Mouse (Mus musculus) bone marrow, adult 2 months (tissue): ENCODE data around the gene Reep6. TPM values are rescaled to one million over a fixed set of nuclear protein-coding genes. Genes with fewer than 3 reads are reported as not detected.
A peak's percentile ranks its signal among the peaks of the same experiment; 100 is the strongest.
"Not testable (repeated sequence)": the region's sequence is repeated elsewhere in the genome, so short reads cannot be mapped to it uniquely, and the experiment has no call there.

Experiments
- H3K27ac ChIP-seq: fragments of 200-500 bp; 2 replicates; pipeline ENCODE4 v1.5.1; 2012; ENCODE audit warnings: low read depth, mild to moderate bottlenecking, control low read depth, inconsistent platforms, low read length; ENCODE audit not compliant: control insufficient read depth, poor library complexity, insufficient read depth
- H3K4me1 ChIP-seq: fragments of 200-500 bp; 2 replicates; pipeline ENCODE4 v1.6.1; 2011; ENCODE audit warnings: low read length; ENCODE audit not compliant: control insufficient read depth, insufficient read depth
- H3K4me3 ChIP-seq: fragments of 200-500 bp; replicated peaks from 2 replicates; pipeline ENCODE3; 2011; ENCODE audit warnings: mild to moderate bottlenecking, low read depth, low read length, control low read depth; ENCODE audit not compliant: control insufficient read depth
- CTCF ChIP-seq: fragments of 200-500 bp; IDR thresholded peaks from 2 replicates; pipeline ENCODE4 v1.5.1; 2011; ENCODE audit warnings: low read length, control low read depth; ENCODE audit not compliant: control insufficient read depth, insufficient read depth
- POLR2A ChIP-seq: fragments of 200-500 bp; IDR thresholded peaks from 2 replicates; pipeline ENCODE4 v1.6.1; 2011; ENCODE audit warnings: low read depth, mild to moderate bottlenecking, control low read depth, low read length, borderline replicate concordance; ENCODE audit not compliant: control insufficient read depth
- WGBS: fragments of 180-500 bp; shearing (Covaris S2); methylation state at CpG from one replicate; pipeline ENCODE4 v1.1.7; 2018; 5-methylcytosine and 5-hydroxymethylcytosine counted together
- polyA plus RNA-seq: library from polyadenylated mRNA; stranded (reverse); fragments of >200 nt; gene quantifications from 2 replicates; pipeline ENCODE4 v1.2.4, GENCODE M21; 2011; ENCODE audit warnings: low replicate concordance; ENCODE audit not compliant: missing spikeins, insufficient read depth, insufficient read length

Gene Reep6
- polyA plus RNA-seq, 1 experiment = 6.5 TPM

- WGBS = 1% methylated on average over 33 of the region's 33 CpGs
- H3K27ac ChIP-seq = peak overlapping the region; percentile 71; the same call in 1 of the 2 replicates
Observed at GRCm38 (mm10) chr10:80342749-80343424, 13.1 kb downstream of the Reep6 start.

GRCm38 (mm10) chr10:80343425-80343895 lies 13.7 kb downstream of the Reep6 start:
- no peak for TF ChIP-seq CTCF
- TF ChIP-seq POLR2A = peak; percentile 22; the same call in 1 of the 2 replicates
- WGBS = 14% methylated on average over 13 of the region's 13 CpGs
- Histone ChIP-seq H3K27ac (peak overlapping the region; percentile 71), H3K4me1 (peaks cover 7% of the 10 kb centered on the region; the same call in 1 of the 2 replicates), H3K4me3 (peak overlapping the region; percentile 21)

More at GRCm38 (mm10) chr10:80342749-80343424, 13.1 kb downstream of the Reep6 start:
- Histone ChIP-seq H3K4me3 (no peak overlapping the region), H3K4me1 (peaks cover 6% of the 10 kb centered on the region; the same call in 1 of the 2 replicates)
- no peak for TF ChIP-seq POLR2A

DNA sequence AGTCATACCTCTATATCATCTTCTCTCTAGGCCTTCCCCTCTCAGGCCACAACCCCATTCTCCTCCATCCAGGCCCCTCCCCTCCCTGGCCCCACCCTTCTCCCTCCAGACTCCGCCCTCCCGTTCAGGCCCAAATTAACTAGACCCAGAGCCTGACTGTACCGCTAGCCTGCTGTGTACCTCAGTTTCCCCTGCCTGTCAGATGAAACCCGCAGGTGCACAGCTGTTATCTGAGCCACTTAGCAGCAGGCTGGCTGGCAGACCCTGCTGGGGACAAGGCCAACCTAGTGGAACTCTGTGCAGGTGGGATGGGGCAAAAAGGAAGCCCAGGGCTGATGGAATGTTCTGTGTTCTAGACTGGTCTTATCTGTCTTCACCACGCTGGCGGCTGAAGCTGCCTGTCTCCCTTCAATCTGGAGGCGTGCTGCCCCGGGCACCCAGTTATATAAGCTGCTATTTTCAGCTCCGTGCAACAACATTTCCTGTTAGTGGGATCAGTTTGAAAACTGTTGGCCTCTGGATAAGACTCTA lies 14.4 kb downstream of the Reep6 start:
- WGBS = 9% methylated on average over 9 of the region's 9 CpGs

DNA sequence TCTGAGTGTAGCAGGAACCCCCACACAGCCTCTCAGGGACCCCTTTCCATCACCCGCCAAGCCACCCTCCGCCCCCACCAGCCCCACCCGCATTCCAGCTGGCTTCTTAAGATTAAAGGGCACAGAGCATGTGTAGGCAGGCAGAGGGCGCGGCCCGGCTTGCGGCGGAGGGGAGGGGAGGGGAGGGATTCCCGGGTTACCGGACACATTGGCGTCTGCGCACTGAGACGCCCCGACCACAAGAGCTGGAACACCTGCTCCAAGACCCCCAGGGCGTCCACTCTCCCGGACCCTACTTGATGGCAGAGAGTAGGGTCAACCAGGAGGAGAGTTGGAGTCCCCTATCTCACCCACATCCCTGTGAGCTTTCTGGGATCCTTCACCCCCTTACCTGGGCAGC lies 15.4 kb downstream of the Reep6 start:
- TF ChIP-seq POLR2A (no peak), CTCF (no peak)
- Histone ChIP-seq H3K4me3 (no peak overlapping the region), H3K4me1 (peaks cover 7% of the 10 kb centered on the region; the same call in 1 of the 2 replicates), H3K27ac (peak overlapping the region; percentile 90)
- WGBS = 2% methylated on average over 16 of the region's 16 CpGs

More for the DNA sequence above, 14.4 kb downstream of the Reep6 start:
- Histone ChIP-seq H3K4me1 (peaks cover 7% of the 10 kb centered on the region; the same call in 1 of the 2 replicates), H3K27ac (peak overlapping the region; percentile 90), H3K4me3 (peak overlapping the region; percentile 36)
- peak; percentile 9; the same call in 1 of the 2 replicates for TF ChIP-seq POLR2A
- no peak for TF ChIP-seq CTCF

DNA sequence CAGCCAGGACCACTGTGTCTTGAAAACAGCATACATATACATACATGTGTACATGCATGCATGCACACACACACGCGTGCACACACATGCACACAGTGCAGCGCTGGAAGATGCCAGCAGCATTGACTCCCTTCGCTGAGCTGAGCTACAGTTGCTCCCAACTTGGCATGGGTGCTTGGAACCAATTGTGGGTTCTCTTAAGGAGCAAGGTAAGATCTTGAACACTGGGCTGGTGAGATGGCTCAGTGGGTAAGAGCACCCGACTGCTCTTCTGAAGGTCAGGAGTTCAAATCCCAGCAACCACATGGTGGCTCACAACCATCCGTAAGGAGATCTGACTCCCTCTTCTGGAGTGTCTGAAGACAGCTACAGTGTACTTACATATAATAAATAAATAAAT lies 16.2 kb downstream of the Reep6 start:
- not testable (repeated sequence) for H3K27ac ChIP-seq, H3K4me3 ChIP-seq, H3K4me1 ChIP-seq
- WGBS = 88% methylated on average over 6 of the region's 6 CpGs

GRCm38 (mm10) chr10:80347514-80347967 lies 17.8 kb downstream of the Reep6 start:
- WGBS = 5% methylated on average over 17 of the region's 17 CpGs

GRCm38 (mm10) chr10:80348244-80348781 lies 18.6 kb downstream of the Reep6 start, which contains the start of gene Adamtsl5:
Gene Adamtsl5, minus strand, starts transcription at chr10:80348412.
- H3K27ac ChIP-seq = no peak within 1 kb of the TSS
- H3K4me1 ChIP-seq = peaks cover 4% of the 10 kb centered on the region; the same call in 1 of the 2 replicates

More at GRCm38 (mm10) chr10:80347514-80347967, 17.8 kb downstream of the Reep6 start:
- H3K27ac ChIP-seq = no peak overlapping the region
- TF ChIP-seq POLR2A = no peak
- TF ChIP-seq CTCF = no peak
- peaks cover 5% of the 10 kb centered on the region; the same call in 1 of the 2 replicates for H3K4me1 ChIP-seq
- no peak overlapping the region for H3K4me3 ChIP-seq

DNA sequence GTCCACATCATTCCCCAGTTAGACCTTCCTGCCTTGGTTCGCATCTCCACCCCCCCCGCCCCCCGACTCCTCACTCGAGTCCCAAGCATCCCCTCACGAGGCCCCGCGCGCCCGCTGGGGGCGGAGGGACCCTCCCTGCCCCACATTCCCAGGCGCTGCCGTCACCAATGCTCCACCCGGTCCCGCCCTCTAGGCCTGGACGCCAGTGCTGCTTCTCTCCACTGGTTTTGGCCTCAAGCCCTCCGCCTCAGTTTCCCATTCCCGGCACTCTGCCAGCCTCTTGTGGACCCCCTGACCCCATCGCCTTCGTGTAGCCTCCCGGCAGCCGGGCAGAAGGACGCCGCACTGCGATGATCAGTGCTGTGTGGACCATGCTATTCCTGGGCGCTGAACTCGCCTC lies 19.2 kb downstream of the Reep6 start:
- peaks cover 1% of the 10 kb centered on the region; the same call in 1 of the 2 replicates for H3K4me1 ChIP-seq

More at GRCm38 (mm10) chr10:80348244-80348781, 18.6 kb downstream of the Reep6 start, which contains the start of gene Adamtsl5:
- 1% methylated on average over 42 of the region's 42 CpGs for WGBS
- H3K4me3 ChIP-seq = peak within 1 kb of the TSS; percentile 20
- TF ChIP-seq CTCF (peak; percentile 78), POLR2A (no peak)

More for the DNA sequence above, 19.2 kb downstream of the Reep6 start:
- WGBS = 38% methylated on average over 26 of the region's 26 CpGs
- no peak for TF ChIP-seq CTCF
- TF ChIP-seq POLR2A = no peak
- no peak overlapping the region for H3K4me3 ChIP-seq
- no peak overlapping the region for H3K27ac ChIP-seq
